Mouse (Mus musculus): Measurements from ENCODE around the gene Tmem235.

The Tmem235 gene

GRCm38 (mm10) chr11:117896533-117896932, 36.0 kb downstream of the Tmem235 start:
- DNase-seq: no peak

GRCm38 (mm10) chr11:117902282-117902681, 41.7 kb downstream of the Tmem235 start:
- DNase-seq: peak; percentile 76 to 85

- DNase-seq: no peak
Observed at GRCm38 (mm10) chr11:117904442-117904841, 43.9 kb downstream of the Tmem235 start.

- DNase-seq: no peak
Observed at GRCm38 (mm10) chr11:117909337-117909736, 48.8 kb downstream of the Tmem235 start.

- DNase-seq: peak; percentile 53 to 66
Observed at GRCm38 (mm10) chr11:117912684-117913352, 52.3 kb downstream of the Tmem235 start.

- DNase-seq: no peak
Observed at GRCm38 (mm10) chr11:117914531-117914930, 54.0 kb downstream of the Tmem235 start.
